Mouse (Mus musculus) ES-E14 (cell line): Measurements from ENCODE around the gene Bcorl1.

Experiments
- CHD2 ChIP-seq: IDR thresholded peaks from 2 replicates; pipeline ENCODE4 v1.6.1; 2014; ENCODE audit warnings: mild to moderate bottlenecking, low read depth, low read length, inconsistent platforms
- HCFC1 ChIP-seq: IDR thresholded peaks from 2 replicates; pipeline ENCODE4 v1.6.1; 2012; ENCODE audit warnings: low read length, inconsistent platforms, borderline replicate concordance; ENCODE audit not compliant: insufficient read depth
- ZNF384 ChIP-seq: IDR thresholded peaks from 2 replicates; pipeline ENCODE4 v1.6.1; 2012; ENCODE audit warnings: low read depth, low read length, inconsistent platforms

DNA sequence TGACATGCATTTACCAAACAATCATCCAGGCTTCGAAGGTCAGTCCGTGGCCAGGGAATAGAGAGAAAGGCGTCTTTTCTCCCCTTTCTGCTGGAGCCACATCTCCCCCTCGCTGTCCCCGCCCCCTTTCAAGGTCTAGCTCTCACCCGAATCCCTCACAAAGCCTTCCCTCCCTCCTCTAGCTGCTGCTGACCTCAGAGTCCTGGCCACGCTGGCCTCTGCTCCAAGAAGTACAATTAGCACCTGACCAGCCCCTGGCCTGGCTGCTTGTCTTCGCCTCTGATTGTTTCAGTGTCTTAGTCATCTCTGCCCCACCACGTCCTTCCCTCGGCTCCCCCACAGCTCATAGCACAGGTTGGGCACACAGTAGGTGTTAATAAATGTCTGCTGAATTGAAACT, 108.5 kb downstream of the Bcorl1 start:
- TF ChIP-seq ZNF384: no peak
- TF ChIP-seq CHD2: no peak
- TF ChIP-seq HCFC1: no peak
